Mouse (Mus musculus) layer of hippocampus, postnatal 25 days (tissue): ENCODE data around the gene Hilpda. TPM values are rescaled to one million over a fixed set of nuclear protein-coding genes. Genes with fewer than 3 reads are reported as not detected.

ENCODE experiments used
- DNase-seq, 2 experiments: peaks; one replicate each; pipeline ENCODE4 v3.0.0; 2022; ENCODE audit warnings: mixed read lengths in 2 of 2, low spot score in 1 of 2; ENCODE audit errors: extremely low spot score in 1 of 2
- total RNA-seq, 2 experiments: library from RNA; stranded (reverse); gene quantifications; 2 replicates each; pipeline ENCODE4 v1.2.3; 2021

Gene Hilpda
- total RNA-seq, 2 experiments from 2014 or later: 4.6 to 6.6 TPM

- no peak for DNase-seq
Observed at GRCm38 (mm10) chr6:29270961-29271360, 1.3 kb upstream of the Hilpda start.

- no peak for DNase-seq
Observed at GRCm38 (mm10) chr6:29276746-29277145, 4.5 kb downstream of the Hilpda start.

DNA sequence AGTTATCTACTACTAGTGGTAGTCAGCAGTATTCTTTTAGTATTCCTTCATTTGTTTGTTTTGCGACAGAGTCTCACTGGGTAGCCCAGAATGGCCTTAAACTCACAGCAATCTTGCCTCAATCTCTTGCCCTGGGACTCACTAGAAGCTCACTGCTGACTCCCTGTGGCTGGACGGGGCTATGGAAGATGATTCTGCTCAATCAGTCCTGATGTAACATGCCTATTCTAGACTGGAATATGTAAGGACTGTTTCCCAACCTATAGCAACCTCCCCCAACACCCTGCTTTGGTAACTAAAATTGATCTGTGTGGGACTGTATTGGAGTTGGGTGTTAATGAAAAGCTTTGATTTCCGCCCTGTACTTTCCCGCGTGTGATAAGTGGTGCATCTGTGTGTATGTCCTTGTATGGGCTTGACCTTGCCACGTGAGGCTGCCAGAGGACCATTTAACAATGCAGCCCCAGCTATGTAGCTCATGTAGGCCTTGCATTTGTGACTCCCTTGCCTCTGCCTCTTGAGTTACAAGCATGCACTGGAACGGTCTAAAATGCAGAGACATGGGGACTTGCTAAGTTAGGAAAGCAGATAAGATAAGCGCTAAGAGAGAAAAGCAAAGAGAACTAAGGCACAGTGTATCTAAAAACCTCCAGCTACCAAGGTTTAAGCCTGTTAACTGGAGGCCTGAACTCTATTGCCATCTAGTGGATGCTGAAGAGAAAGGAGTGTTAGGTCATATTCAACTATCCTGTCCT, 6.4 kb downstream of the Hilpda start:
- peak; percentile 12 to 39 for DNase-seq

DNA sequence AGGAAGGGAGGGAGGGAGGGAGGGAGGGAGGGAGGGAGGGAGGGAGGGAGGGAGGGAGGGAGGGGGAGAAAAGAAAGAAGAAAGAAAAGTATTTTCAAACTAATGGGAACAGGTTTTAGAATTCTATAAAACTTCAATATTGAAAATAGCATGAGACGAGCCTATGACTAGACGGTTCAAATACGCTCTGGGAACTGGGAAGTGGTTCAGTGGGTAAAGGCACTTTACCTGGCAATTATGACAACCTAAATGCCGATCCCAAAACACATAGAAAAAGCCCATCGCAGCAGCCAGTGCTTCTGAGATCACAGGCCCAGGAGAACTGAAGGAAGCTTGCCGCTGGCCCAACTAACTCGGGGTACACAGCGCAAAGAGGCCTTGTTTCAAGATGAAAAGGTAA, 7.0 kb downstream of the Hilpda start, which contains the start of gene Fam71f2:
Fam71f2 (plus strand) TSS at position 301 of the 400 bp plus-strand sequence.
- DNase-seq: no peak

DNA sequence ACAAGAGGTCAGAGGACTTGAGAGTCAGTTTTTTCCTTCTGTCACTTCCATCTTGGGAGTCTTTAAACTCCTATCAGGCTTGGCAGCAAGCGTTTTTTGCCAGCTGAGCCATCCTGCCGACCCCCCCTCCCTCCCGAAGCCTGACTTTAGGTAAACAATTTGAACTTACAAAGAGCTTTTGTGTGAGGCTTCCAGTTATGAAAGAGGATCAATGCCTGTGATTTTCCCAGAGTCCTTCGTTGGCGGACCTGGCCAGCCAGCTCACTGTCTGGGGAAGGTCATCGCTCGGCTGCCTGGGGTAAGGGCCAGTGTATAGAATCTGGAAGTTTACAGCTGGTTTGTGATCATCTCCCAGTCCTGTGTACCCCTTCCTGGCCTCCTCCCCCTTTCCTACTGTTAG, 8.4 kb downstream of the Hilpda start:
- DNase-seq: no peak

DNA sequence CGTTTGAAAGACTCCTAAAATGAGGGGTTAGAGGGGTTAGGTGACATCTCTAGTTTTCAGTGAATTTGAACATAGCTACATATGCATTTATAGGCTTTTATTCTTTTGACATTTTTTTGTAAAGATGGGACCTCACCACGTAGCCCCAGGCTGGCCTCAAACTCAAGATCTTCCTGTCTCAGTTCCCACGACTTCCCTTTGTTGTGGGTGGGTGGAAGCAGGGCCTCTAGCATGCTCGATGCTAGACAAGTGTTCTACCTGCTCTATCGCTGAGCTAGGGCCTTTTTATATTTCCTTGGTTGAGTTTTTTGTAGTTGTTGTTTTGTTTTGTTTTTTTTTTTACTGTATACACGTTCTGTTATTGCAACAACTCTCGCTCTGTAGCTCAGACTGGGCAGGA, 14.6 kb downstream of the Hilpda start:
- DNase-seq: no peak

DNA sequence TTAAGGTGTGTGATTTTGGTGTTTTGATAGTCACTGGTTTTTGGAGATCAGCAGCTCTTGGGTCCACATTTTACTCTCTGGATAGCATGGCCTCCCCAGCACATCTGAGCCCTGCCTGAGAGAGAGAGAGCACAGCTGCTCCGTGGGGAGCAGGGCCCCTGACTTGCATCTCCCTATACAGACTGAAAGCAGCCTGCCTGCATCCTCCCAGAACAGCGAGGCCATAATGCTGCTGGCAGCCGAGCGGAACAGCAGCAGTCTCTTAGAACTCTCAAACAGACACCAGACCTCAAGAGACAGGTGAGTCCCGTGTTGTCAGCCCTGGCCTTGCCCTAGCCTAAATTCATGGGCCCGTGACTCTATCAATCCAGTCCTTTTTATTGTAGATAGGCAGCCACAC, 15.2 kb downstream of the Hilpda start:
- no peak for DNase-seq

- no peak for DNase-seq
Observed at GRCm38 (mm10) chr6:29287944-29288343, 15.7 kb downstream of the Hilpda start.

DNA sequence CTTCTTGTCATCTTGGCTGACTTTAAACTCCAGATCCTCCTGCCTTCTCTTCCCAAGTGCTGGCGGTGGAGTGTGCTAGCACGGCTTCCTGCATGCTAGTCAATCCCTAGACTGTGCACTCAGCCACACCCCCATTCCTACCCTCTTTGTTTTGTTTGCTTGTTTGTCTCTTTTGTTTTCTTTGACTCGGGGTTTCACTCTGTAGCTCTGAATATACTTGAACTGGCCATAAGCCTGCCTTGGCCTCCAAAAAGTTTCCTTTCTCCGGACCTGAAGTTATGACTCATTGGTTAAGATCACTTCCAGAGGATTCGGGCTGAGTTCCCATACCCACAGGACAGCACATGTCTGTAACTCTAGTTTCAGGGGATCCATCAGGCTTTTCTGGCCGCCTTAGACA, 16.4 kb downstream of the Hilpda start:
- DNase-seq: no peak

DNA sequence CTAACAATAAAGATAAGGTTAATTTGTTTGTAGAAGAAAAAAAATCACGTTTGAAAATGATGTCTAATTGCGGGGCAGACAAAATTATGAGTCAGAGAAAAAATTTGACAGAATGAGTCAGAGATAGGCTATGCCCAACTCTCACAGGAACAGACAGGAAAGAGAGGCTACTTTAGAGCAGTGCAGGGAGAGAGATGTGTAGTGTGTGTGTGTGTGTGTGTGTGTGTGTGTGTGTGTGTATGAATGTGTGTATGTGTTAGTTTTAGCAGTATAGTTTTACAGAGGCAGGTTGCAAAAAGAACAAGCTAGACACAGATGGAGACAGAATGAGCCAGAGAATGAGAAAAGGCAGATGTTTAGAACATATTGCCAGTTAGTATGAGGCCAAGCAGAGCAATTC, 26.8 kb downstream of the Hilpda start:
- DNase-seq: no peak

DNA sequence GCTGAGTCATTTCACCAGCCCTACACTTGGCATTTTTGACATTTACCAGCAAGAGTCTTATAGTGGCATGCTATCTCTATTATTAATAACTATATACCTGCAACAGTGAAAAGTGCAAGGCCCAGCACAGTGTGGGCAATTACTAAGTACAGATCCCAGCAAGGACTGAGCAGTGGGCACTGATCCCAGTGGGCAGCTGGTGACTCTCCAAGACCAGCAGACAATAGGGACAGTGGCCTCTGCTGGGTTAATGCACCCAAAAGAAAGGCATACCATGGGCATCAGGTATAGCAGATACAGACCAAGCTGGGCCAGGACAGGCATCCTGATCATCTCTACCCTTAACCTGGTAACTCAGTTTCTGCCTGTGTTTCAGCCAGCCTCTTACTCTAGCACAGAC, 31.0 kb downstream of the Hilpda start:
- no peak for DNase-seq

GRCm38 (mm10) chr6:29303726-29304125, 31.4 kb downstream of the Hilpda start:
- no peak for DNase-seq

GRCm38 (mm10) chr6:29305462-29305861, 33.2 kb downstream of the Hilpda start:
- DNase-seq: no peak

DNA sequence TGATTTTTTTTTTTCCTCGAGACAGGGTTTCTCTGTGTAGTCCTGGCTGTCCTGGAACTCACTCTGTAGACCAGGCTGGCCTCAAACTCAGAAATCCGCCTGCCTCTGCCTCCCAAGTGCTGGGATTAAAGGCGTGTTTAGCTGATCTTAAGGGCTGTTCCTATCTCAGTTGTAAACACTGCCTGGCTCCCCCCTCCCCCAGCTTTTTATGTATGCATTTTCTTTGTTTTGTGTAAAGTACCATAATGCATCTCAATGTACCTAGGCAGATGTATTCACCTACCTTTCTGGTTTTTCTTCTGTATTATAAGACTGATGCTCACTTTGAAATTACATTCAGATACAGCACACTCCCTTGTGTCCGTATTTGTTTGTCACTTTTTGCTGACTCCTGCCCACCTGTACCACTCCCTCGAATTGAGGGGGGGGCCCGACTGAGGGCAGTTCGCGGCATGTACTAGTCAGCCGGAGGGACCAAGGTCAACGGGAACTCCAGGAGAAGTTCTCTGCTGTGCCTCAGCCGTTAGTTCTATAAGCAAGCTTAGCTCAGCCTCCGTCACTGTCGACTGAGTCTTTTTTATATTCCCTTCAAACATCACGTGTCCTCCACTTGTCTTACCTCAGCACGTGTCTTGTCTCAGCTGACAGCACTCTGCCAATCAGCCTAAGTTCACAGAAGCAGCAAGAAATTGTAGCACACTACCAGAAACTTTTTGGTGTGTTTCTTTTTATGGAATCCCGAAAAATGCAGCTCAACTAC, 36.7 kb downstream of the Hilpda start:
- DNase-seq: no peak

DNA sequence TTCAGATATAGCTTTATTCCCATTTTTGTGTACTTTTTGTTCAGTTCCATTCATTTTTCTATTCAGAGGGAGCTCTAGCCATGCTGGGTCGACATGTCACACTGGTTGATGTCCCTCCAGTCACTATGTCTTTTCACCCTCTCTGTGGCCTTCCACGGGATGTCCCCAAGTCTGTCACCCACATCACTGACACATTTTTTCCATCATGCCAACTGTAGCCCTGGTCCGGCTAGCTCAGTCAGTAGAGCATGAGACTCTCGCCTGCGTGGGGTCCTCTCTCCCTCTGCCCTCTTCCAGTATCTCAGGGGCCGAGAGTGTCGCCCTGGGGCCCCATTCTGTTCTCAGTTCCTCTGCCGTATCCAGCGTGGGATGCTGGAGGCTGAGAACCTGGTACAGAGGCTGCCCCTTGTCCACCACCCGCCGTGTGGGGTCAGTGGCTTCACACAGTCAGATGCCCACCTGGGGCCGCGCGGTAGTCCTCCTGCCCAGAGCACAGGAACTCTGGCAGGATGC, 41.5 kb downstream of the Hilpda start:
- no peak for DNase-seq

GRCm38 (mm10) chr6:29317286-29317685, 45.0 kb downstream of the Hilpda start:
- no peak for DNase-seq

- DNase-seq: no peak
Observed at GRCm38 (mm10) chr6:29317941-29318340, 45.7 kb downstream of the Hilpda start.

- DNase-seq: no peak
Observed at GRCm38 (mm10) chr6:29318879-29319278, 46.6 kb downstream of the Hilpda start, which contains the start of gene Fam71f1. Gene Fam71f1, plus strand, starts transcription at chr6:29319140.

GRCm38 (mm10) chr6:29321586-29321985, 49.3 kb downstream of the Hilpda start:
- DNase-seq: no peak

GRCm38 (mm10) chr6:29322147-29322546, 49.9 kb downstream of the Hilpda start:
- no peak for DNase-seq

DNA sequence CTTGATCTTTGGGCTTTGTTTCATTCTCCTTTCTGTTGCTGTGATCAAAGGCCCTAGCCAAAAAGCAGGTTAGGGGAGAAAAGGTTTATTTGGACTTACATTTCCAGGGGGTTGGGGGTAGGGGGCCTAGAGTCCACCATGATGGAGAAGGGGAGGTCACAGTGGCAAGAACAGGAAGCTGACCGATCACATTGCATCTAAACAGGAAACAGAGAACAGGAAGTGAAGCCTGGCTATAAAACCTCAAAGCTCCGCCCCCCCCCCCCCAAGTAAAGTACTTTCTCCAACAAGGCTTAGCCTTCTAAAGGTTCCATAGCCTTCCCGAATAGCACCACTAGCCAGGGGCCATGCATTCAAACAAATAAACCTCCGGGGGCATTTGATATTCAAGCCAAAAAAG, 50.4 kb downstream of the Hilpda start:
- no peak for DNase-seq
